ENCODE assay signal across 15 mouse cellular contexts in the genomic region with DNA sequence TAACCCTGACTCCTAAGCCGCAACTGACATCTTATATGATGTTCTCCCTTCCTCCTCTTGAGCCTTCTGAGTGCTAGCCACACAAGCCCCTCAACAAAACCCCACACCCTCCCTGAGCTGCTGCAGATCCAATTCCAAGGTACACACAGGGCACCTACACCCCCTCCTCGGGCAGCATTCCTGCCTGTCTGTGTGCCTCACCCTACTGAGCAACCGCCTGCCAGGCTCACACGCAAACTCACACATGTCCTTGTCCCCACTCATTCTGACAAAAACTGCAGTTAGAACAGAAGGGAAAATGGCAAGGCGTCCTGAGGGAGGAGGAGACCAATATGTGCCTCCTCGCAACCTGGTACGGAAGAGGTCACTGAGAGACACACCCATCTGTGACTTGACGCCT.
A peak's percentile ranks its signal among the peaks of the same experiment; 100 is the strongest.
DNase-seq lines count a peak whose midpoint lies in the region; ATAC-seq lines count a peak whose summit lies in the region.
"Had no signal": no experiment of that assay in that cellular context is flagged by ENCODE, and none has a peak within 500 bp of the region (broad histone marks: within the 10 kb centered on the region; RNA-seq: fewer than 3 reads in every experiment).

No protein-coding gene starts in this region.

- DNase-seq in kidney, postnatal 14 days, result no peak
- DNase-seq in layer of hippocampus, adult 8-10 months (ENCODE audit: low spot score in 2 of 2), result peak; percentile 53 to 58
- DNase-seq in heart, postnatal 4 days, result no peak
- DNase-seq in thymus, postnatal 4 days, result no peak
- DNase-seq in heart, postnatal 25 days (ENCODE audit: low spot score), result no peak
- DNase-seq: adrenal gland, postnatal 10 days; cerebellum, adult 18-20 months; kidney, postnatal 10 days had no signal

- no peaks in the 10 kb centered on the region for H3K27me3 ChIP-seq in kidney, embryonic 14.5 days (ENCODE audit: control insufficient read depth, insufficient read depth, low read length)
- H3K27me3 ChIP-seq in forebrain, embryonic 16.5 days (replicated peaks; ENCODE audit: control insufficient read depth, insufficient read depth, low read length), result no peaks in the 10 kb centered on the region
- H3K27me3 ChIP-seq in neural tube, embryonic 15.5 days (replicated peaks), result no peaks in the 10 kb centered on the region
- H3K27me3 ChIP-seq: embryonic facial prominence, embryonic 12.5 days; neural tube, embryonic 12.5 days had no signal

- no peak overlapping the region for H3K4me3 ChIP-seq in kidney, embryonic 14.5 days (ENCODE audit: low read length)
- H3K4me3 ChIP-seq in forebrain, embryonic 16.5 days (replicated peaks; ENCODE audit: low read length), result peak overlapping the region; percentile 36
- H3K4me3 ChIP-seq in neural tube, embryonic 15.5 days (replicated peaks), result peak overlapping the region; percentile 34
- H3K4me3 ChIP-seq: embryonic facial prominence, embryonic 12.5 days; heart, embryonic 13.5 days; neural tube, embryonic 12.5 days had no signal

- H3K27ac ChIP-seq in kidney, embryonic 14.5 days (ENCODE audit: low read depth, low read length), result no peak overlapping the region
- peak overlapping the region; percentile 42; the same call in 1 of the 2 replicates for H3K27ac ChIP-seq in forebrain, embryonic 16.5 days (ENCODE audit: low read length)
- peak overlapping the region; percentile 33; the same call in 1 of the 2 replicates for H3K27ac ChIP-seq in neural tube, embryonic 15.5 days (replicated peaks)
- H3K27ac ChIP-seq: embryonic facial prominence, embryonic 12.5 days; heart, embryonic 13.5 days; neural tube, embryonic 12.5 days had no signal

- peak; percentile 76; the same call in 1 of the 2 replicates for ATAC-seq in kidney, embryonic 14.5 days (ENCODE audit: low FRiP score, low TSS enrichment)
- ATAC-seq in forebrain, embryonic 16.5 days, result no peak
- no peak for ATAC-seq in neural tube, embryonic 15.5 days (ENCODE audit: low FRiP score)

- H3K9me3 ChIP-seq in kidney, embryonic 14.5 days (ENCODE audit: control insufficient read depth, low read length), result no peaks in the 10 kb centered on the region
- H3K9me3 ChIP-seq in forebrain, embryonic 16.5 days (ENCODE audit: control insufficient read depth, low read length), result no peaks in the 10 kb centered on the region
- H3K9me3 ChIP-seq in neural tube, embryonic 15.5 days (replicated peaks), result no peaks in the 10 kb centered on the region
- H3K9me3 ChIP-seq: embryonic facial prominence, embryonic 12.5 days; heart, embryonic 13.5 days; neural tube, embryonic 12.5 days had no signal

- H3K4me1 ChIP-seq in kidney, embryonic 14.5 days (ENCODE audit: control insufficient read depth, insufficient read depth, low read length), result 0 out of 2 replicates have a peak, but pooled peaks cover under 1% of the 10 kb centered on the region
- peaks cover 15% of the 10 kb centered on the region for H3K4me1 ChIP-seq in forebrain, embryonic 16.5 days (replicated peaks; ENCODE audit: control insufficient read depth, insufficient read depth, low read length)
- H3K4me1 ChIP-seq in neural tube, embryonic 15.5 days, result peaks cover 42% of the 10 kb centered on the region
- H3K4me1 ChIP-seq: neural tube, embryonic 12.5 days had no signal

- WGBS in kidney, embryonic 14.5 days, result 57% methylated on average over 8 of the region's 8 CpGs
- 77% methylated on average over 8 of the region's 8 CpGs for WGBS in forebrain, embryonic 16.5 days
- WGBS in neural tube, embryonic 15.5 days, result 84% methylated on average over 8 of the region's 8 CpGs

- H3K9ac ChIP-seq in kidney, embryonic 14.5 days (ENCODE audit: low read depth, low read length), result no peak overlapping the region
- no peak overlapping the region for H3K9ac ChIP-seq in forebrain, embryonic 16.5 days (replicated peaks; ENCODE audit: low read depth, low read length)
- no peak overlapping the region for H3K9ac ChIP-seq in neural tube, embryonic 15.5 days (replicated peaks)
- H3K9ac ChIP-seq: embryonic facial prominence, embryonic 12.5 days; heart, embryonic 13.5 days; neural tube, embryonic 12.5 days had no signal

- no peaks in the 10 kb centered on the region for H3K36me3 ChIP-seq in kidney, embryonic 14.5 days (ENCODE audit: control insufficient read depth, insufficient read depth, low read length)
- no peaks in the 10 kb centered on the region for H3K36me3 ChIP-seq in forebrain, embryonic 16.5 days (ENCODE audit: control insufficient read depth, insufficient read depth)
- no peaks in the 10 kb centered on the region for H3K36me3 ChIP-seq in neural tube, embryonic 15.5 days
- H3K36me3 ChIP-seq: embryonic facial prominence, embryonic 12.5 days; heart, embryonic 13.5 days; neural tube, embryonic 12.5 days had no signal

- no peak overlapping the region for H3K4me2 ChIP-seq in kidney, embryonic 14.5 days (replicated peaks; ENCODE audit: low read depth, low read length)
- peak overlapping the region; percentile 49 for H3K4me2 ChIP-seq in forebrain, embryonic 16.5 days (ENCODE audit: low read length)
- H3K4me2 ChIP-seq in neural tube, embryonic 15.5 days, result peak overlapping the region; percentile 49
- H3K4me2 ChIP-seq: embryonic facial prominence, embryonic 12.5 days; heart, embryonic 13.5 days; liver, embryonic 11.5 days; neural tube, embryonic 12.5 days had no signal

- intact Hi-C loops in heart, postnatal 25 days (cut with DNase I), result no loop called here

Comparison
In these comparisons a context has a peak if more than half of its experiments do, and no peak if none do; other contexts are left out.
1. DNase-seq: peak in layer of hippocampus, adult 8-10 months (2 of 2); none in kidney, postnatal 14 days (single experiment), heart, postnatal 4 days (single experiment), thymus, postnatal 4 days (single experiment) and heart, postnatal 25 days (single experiment).